Mouse (Mus musculus) brain, embryonic 18.5 days (tissue): Measurements from ENCODE around the gene Itsn2.
"Not testable (repeated sequence)": the region's sequence is repeated elsewhere in the genome, so short reads cannot be mapped to it uniquely, and the experiment has no call there.

Experiments used
- DNase-seq: peaks from one replicate; pipeline ENCODE4 v3.0.0-alpha.2; 2012; ENCODE audit warnings: low read depth, low spot score

Gene Itsn2

GRCm38 (mm10) chr12:4598666-4599428 lies 6.4 kb downstream of the Itsn2 start:
- no peak for DNase-seq

- DNase-seq = no peak
Measured at GRCm38 (mm10) chr12:4599713-4600112, 7.3 kb downstream of the Itsn2 start.

GRCm38 (mm10) chr12:4606625-4607024 lies 14.2 kb downstream of the Itsn2 start:
- no peak for DNase-seq

GRCm38 (mm10) chr12:4614722-4615121 lies 22.3 kb downstream of the Itsn2 start:
- DNase-seq = no peak

- no peak for DNase-seq
Measured at GRCm38 (mm10) chr12:4624201-4624600, 31.8 kb downstream of the Itsn2 start.

- DNase-seq = no peak
Measured at GRCm38 (mm10) chr12:4632957-4633356, 40.5 kb downstream of the Itsn2 start.

- DNase-seq = no peak
Measured at GRCm38 (mm10) chr12:4638438-4638837, 46.0 kb downstream of the Itsn2 start.

- DNase-seq = no peak
Measured at GRCm38 (mm10) chr12:4640737-4641136, 48.3 kb downstream of the Itsn2 start.

- DNase-seq = no peak
Measured at GRCm38 (mm10) chr12:4656813-4657212, 64.4 kb downstream of the Itsn2 start.

- no peak for DNase-seq
Measured at GRCm38 (mm10) chr12:4664929-4665674, 72.7 kb downstream of the Itsn2 start.

- no peak for DNase-seq
Measured at GRCm38 (mm10) chr12:4665675-4666037, 73.2 kb downstream of the Itsn2 start.

GRCm38 (mm10) chr12:4676336-4676735 lies 83.9 kb downstream of the Itsn2 start:
- DNase-seq = no peak

GRCm38 (mm10) chr12:4679971-4680370 lies 87.5 kb downstream of the Itsn2 start:
- no peak for DNase-seq

GRCm38 (mm10) chr12:4685441-4685840 lies 93.0 kb downstream of the Itsn2 start:
- no peak for DNase-seq

GRCm38 (mm10) chr12:4688386-4688785 lies 95.9 kb downstream of the Itsn2 start:
- DNase-seq = no peak

- DNase-seq = no peak
Measured at GRCm38 (mm10) chr12:4689341-4689740, 96.9 kb downstream of the Itsn2 start.

GRCm38 (mm10) chr12:4691193-4691592 lies 98.8 kb downstream of the Itsn2 start:
- DNase-seq = no peak

GRCm38 (mm10) chr12:4694534-4694933 lies 102.1 kb downstream of the Itsn2 start:
- DNase-seq = no peak

GRCm38 (mm10) chr12:4705626-4706025 lies 113.2 kb downstream of the Itsn2 start:
- not testable (repeated sequence) for DNase-seq

GRCm38 (mm10) chr12:4706175-4706574 lies 113.7 kb downstream of the Itsn2 start:
- no peak for DNase-seq

- DNase-seq = no peak
Measured at GRCm38 (mm10) chr12:4706901-4707300, 114.5 kb downstream of the Itsn2 start.

GRCm38 (mm10) chr12:4707488-4708017 lies 115.1 kb downstream of the Itsn2 start:
- DNase-seq = no peak

- DNase-seq = no peak
Measured at GRCm38 (mm10) chr12:4708296-4708695, 115.9 kb downstream of the Itsn2 start.
